Mouse (Mus musculus): ENCODE results near the gene Rpl35a. TPM values are rescaled to one million over a fixed set of nuclear protein-coding genes. Genes with fewer than 3 reads are reported as not detected.

The Rpl35a gene
- polyA plus RNA-seq (2014; fragmentation: Nextera tagmentation; extraction: Ambion mirVana): 477 and 558 TPM in 2 replicates

DNA sequence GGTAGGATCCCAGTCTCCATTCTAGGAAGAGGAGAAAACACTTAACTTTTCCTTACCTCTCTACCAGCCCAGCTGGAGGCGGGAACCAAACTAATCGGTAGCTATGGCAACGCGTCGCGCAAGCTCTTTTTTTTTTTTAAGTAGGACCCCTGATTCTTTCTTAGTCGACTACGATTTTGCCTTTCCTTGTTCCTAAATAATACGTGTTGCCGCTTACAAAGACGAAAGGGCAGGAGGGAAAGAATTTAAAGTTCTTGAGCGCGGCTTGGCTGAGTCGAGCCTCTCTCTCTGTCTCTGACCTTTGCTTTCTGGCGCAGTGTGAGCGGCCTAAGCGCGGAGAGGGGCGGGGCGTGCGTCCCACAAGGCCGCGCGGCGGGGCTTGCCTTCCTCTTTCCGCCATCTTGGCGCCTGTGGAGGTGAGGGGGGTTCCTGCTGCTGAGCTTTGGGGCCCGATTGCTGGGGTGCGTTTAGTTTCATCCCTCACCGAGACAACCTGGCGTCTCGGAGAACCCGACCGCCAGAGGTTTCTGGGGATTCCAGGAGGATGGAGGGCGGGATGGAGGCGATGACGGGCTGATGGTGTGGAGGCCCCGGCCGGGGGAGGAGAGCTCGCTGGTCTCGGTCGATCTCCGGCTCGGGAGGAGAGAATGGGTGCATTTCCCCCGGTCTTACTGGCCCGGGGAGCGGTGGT is at the start of gene Rpl35a, which contains the start of gene Iqcg:
Gene Rpl35a, plus strand, starts transcription at position 359 of the 691 bp plus-strand sequence.
Gene Iqcg, minus strand, starts transcription at position 124 of the 691 bp plus-strand sequence.
- ATAC-seq (ENCODE audit: low FRiP score, low TSS enrichment): peak; percentile 95
- under 1% methylated on average over 47 of the region's 47 CpGs for WGBS

DNA sequence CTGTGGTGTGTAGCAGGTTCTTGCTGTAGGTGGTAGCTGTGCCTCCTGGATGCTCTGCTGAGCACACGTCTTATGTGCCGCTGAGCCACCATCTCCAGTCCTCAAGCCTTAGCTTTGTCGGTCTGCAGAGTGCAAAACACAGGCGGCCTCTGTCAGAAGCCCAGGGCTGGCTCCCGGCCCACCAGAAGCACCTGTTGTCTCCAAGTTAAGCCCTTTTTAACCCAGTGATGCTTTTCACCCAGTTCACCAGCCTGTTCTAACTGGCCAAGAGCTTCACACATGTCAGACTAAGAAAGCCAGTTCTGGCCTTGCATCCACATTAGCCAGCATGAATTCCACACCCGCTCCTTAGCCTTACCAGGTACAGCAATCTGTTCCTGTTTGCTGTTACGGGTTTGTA is 49.4 kb upstream of the Rpl35a start:
- no peaks in the 10 kb centered on the region for H3K27me3 ChIP-seq (ENCODE audit: control insufficient read depth, insufficient read depth, low read length)
- H3K4me3 ChIP-seq (replicated peaks; ENCODE audit: low read depth, low read length): no peak overlapping the region
- DNase-seq (no peak), ATAC-seq (ENCODE audit: low FRiP score, low TSS enrichment) (no peak)
- H3K4me1 ChIP-seq (ENCODE audit: control insufficient read depth, insufficient read depth, low read length): no peaks in the 10 kb centered on the region
- H3K27ac ChIP-seq (replicated peaks; ENCODE audit: low read depth, low read length): no peak overlapping the region
- H3K9ac ChIP-seq (replicated peaks; ENCODE audit: low read length): no peak overlapping the region
- 86% methylated on average over 7 of the region's 7 CpGs for WGBS
- H3K9me3 ChIP-seq (ENCODE audit: control insufficient read depth, low read length): no peaks in the 10 kb centered on the region
- peaks cover 76% of the 10 kb centered on the region for H3K36me3 ChIP-seq (ENCODE audit: control insufficient read depth, insufficient read depth, low read length)
- no peak overlapping the region for H3K4me2 ChIP-seq (ENCODE audit: low read length)

More for the DNA sequence above, at the start of gene Rpl35a, which contains the start of gene Iqcg:
- Histone ChIP-seq H3K9ac (replicated peaks; ENCODE audit: low read length) (peak within 1 kb of the TSS; percentile 71), H3K27ac (replicated peaks; ENCODE audit: low read depth, low read length) (peak within 1 kb of the TSS; percentile 85), H3K4me1 (ENCODE audit: control insufficient read depth, insufficient read depth, low read length) (peaks cover 9% of the 10 kb centered on the region; the same call in 1 of the 2 replicates), H3K4me2 (ENCODE audit: low read length) (peak within 1 kb of the TSS; percentile 88), H3K36me3 (ENCODE audit: control insufficient read depth, insufficient read depth, low read length) (peaks cover 35% of the 10 kb centered on the region), H3K27me3 (ENCODE audit: control insufficient read depth, insufficient read depth, low read length) (no peaks in the 10 kb centered on the region), H3K4me3 (replicated peaks; ENCODE audit: low read depth, low read length) (peak within 1 kb of the TSS; percentile 95), H3K9me3 (ENCODE audit: control insufficient read depth, low read length) (no peaks in the 10 kb centered on the region)
- DNase-seq: peak; percentile 96

DNA sequence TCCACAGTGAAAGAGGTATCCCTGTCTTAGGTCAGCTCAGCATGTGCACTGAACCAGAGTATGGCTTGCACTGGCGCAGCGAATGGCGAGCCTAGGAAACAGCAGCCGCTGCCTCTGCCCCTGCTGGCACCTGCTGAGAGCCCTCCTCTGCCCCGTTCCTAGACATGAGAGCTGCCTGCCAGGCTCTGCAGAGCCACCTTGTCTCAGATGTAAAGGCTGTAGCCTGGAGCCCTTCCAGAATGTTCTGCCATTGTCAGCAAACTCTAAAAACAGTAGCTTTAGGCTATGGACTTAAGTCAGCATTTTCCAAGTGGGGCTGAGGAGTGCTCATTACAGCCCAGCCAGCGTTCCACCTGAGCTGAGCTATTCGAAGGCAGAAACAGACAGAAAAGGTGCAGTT is 48.8 kb upstream of the Rpl35a start:
- WGBS: 76% methylated on average over 7 of the region's 7 CpGs
- H3K4me3 ChIP-seq (replicated peaks; ENCODE audit: low read depth, low read length): no peak overlapping the region
- H3K9me3 ChIP-seq (ENCODE audit: control insufficient read depth, low read length): no peaks in the 10 kb centered on the region
- ATAC-seq (ENCODE audit: low FRiP score, low TSS enrichment) (no peak), DNase-seq (no peak)
- no peak overlapping the region for H3K9ac ChIP-seq (replicated peaks; ENCODE audit: low read length)
- H3K27me3 ChIP-seq (ENCODE audit: control insufficient read depth, insufficient read depth, low read length): no peaks in the 10 kb centered on the region
- peaks cover 81% of the 10 kb centered on the region for H3K36me3 ChIP-seq (ENCODE audit: control insufficient read depth, insufficient read depth, low read length)
- H3K27ac ChIP-seq (replicated peaks; ENCODE audit: low read depth, low read length): no peak overlapping the region
- no peak overlapping the region for H3K4me2 ChIP-seq (ENCODE audit: low read length)
- no peaks in the 10 kb centered on the region for H3K4me1 ChIP-seq (ENCODE audit: control insufficient read depth, insufficient read depth, low read length)

DNA sequence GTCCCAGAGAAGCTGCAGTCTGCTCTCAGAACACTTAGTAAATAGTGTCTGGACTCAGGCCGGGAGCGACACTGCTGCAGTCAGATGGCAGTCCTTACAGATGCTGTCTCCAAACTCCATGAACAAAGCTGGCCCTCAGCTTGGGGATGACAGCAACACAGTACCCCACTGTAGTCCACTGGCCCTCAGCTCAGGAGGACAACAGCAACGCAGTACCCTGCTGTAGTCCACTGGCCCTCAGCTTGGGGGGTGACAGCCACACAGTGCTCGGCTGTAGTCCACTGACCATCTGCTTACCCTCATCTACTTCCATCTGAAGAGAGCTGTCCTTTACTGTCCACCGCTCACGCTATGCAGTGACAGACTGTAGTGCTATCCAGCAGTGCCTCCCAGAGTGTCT is 46.1 kb upstream of the Rpl35a start:
- no peaks in the 10 kb centered on the region for H3K9me3 ChIP-seq (ENCODE audit: control insufficient read depth, low read length)
- H3K9ac ChIP-seq (replicated peaks; ENCODE audit: low read length): no peak overlapping the region
- DNase-seq: no peak
- no peaks in the 10 kb centered on the region for H3K4me1 ChIP-seq (ENCODE audit: control insufficient read depth, insufficient read depth, low read length)
- H3K4me3 ChIP-seq (replicated peaks; ENCODE audit: low read depth, low read length): no peak overlapping the region
- H3K36me3 ChIP-seq (ENCODE audit: control insufficient read depth, insufficient read depth, low read length): peaks cover 91% of the 10 kb centered on the region
- H3K27me3 ChIP-seq (ENCODE audit: control insufficient read depth, insufficient read depth, low read length): no peaks in the 10 kb centered on the region
- no peak for ATAC-seq (ENCODE audit: low FRiP score, low TSS enrichment)
- no peak overlapping the region for H3K27ac ChIP-seq (replicated peaks; ENCODE audit: low read depth, low read length)
- H3K4me2 ChIP-seq (ENCODE audit: low read length): no peak overlapping the region
- WGBS: 97% methylated on average over 6 of the region's 6 CpGs

DNA sequence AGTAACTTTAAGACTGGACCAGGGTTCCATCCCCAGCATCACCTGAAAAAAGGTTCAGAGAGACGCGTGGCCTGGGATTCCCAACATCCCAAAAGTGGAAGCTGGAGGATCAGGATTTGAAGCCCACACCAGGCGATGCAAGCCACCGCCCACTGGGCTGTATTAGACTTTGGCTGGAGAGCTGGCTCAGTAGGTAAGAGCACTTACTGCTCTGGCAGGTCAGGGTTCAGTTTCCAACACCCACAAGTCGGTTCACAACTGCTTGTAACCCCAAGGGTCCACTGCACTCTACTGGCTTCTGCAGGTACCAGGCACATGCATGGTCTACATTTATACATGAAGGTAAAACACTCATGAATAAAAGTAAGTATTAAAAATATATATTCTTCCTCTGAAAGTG is 42.5 kb upstream of the Rpl35a start:
- H3K9ac ChIP-seq (replicated peaks; ENCODE audit: low read length): no peak overlapping the region
- H3K4me1 ChIP-seq (ENCODE audit: control insufficient read depth, insufficient read depth, low read length): no peaks in the 10 kb centered on the region
- H3K27ac ChIP-seq (replicated peaks; ENCODE audit: low read depth, low read length): no peak overlapping the region
- H3K9me3 ChIP-seq (ENCODE audit: control insufficient read depth, low read length): no peaks in the 10 kb centered on the region
- H3K4me3 ChIP-seq (replicated peaks; ENCODE audit: low read depth, low read length): no peak overlapping the region
- H3K36me3 ChIP-seq (ENCODE audit: control insufficient read depth, insufficient read depth, low read length): peaks cover 73% of the 10 kb centered on the region
- no peaks in the 10 kb centered on the region for H3K27me3 ChIP-seq (ENCODE audit: control insufficient read depth, insufficient read depth, low read length)
- H3K4me2 ChIP-seq (ENCODE audit: low read length): no peak overlapping the region
- ATAC-seq (ENCODE audit: low FRiP score, low TSS enrichment): no peak
- 95% methylated on average over 5 of the region's 5 CpGs for WGBS
- no peak for DNase-seq

DNA sequence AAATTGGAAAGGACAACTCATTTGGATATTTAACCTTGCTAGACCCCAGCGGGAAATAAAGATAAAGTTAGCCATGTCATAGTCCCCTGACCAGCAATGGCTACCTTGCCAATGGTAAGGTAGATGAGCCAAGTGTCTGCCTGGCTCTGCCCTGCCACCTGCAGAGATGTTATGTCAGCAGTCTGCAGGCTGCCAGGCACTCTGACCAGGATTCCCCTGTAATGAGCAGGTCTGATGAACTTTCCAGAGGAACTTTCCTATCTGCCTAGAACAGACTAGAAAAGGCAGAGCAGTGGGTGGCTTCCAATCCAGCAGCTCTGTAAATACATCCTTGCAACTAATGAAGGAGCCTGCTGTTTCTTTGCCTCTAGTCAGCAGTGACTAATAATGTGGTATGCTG is 41.3 kb upstream of the Rpl35a start:
- peaks cover 61% of the 10 kb centered on the region for H3K36me3 ChIP-seq (ENCODE audit: control insufficient read depth, insufficient read depth, low read length)
- 100% methylated on average over 1 of the region's 1 CpGs for WGBS

DNA sequence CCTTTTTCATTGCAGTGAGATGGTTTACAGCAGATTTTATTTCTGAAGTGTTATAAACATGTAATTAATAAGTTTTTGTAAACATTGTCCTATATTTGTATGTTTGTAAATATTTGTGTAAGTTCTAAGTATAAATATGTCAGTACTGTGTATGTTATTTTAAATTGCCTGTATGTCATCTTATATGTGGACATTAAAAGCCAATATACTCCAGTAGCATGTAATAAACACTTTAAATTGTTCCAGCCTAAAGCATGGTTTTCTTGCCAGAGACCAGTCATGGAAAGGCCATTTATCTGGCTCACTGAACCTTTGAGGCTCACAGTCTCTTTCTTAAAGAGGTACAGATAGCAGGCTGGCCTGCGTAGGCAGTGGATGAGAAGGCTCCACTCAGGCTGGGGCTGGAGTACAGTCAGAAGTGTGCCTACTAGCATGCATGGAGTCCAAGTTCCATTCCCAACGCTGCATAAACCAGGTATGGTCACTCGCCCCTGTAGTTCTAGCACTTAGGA is 40.8 kb upstream of the Rpl35a start:
- 98% methylated on average over 3 of the region's 3 CpGs for WGBS
- H3K27me3 ChIP-seq (ENCODE audit: control insufficient read depth, insufficient read depth, low read length): no peaks in the 10 kb centered on the region
- no peak overlapping the region for H3K4me3 ChIP-seq (replicated peaks; ENCODE audit: low read depth, low read length)
- no peak overlapping the region for H3K9ac ChIP-seq (replicated peaks; ENCODE audit: low read length)
- H3K36me3 ChIP-seq (ENCODE audit: control insufficient read depth, insufficient read depth, low read length): peaks cover 56% of the 10 kb centered on the region
- no peaks in the 10 kb centered on the region for H3K4me1 ChIP-seq (ENCODE audit: control insufficient read depth, insufficient read depth, low read length)
- ATAC-seq (ENCODE audit: low FRiP score, low TSS enrichment): no peak
- no peak overlapping the region for H3K4me2 ChIP-seq (ENCODE audit: low read length)
- H3K27ac ChIP-seq (replicated peaks; ENCODE audit: low read depth, low read length): no peak overlapping the region
- no peak for DNase-seq
- no peaks in the 10 kb centered on the region for H3K9me3 ChIP-seq (ENCODE audit: control insufficient read depth, low read length)

More for the DNA sequence above, 41.3 kb upstream of the Rpl35a start:
- ATAC-seq (ENCODE audit: low FRiP score, low TSS enrichment): no peak
- H3K9me3 ChIP-seq (ENCODE audit: control insufficient read depth, low read length): no peaks in the 10 kb centered on the region
- no peaks in the 10 kb centered on the region for H3K4me1 ChIP-seq (ENCODE audit: control insufficient read depth, insufficient read depth, low read length)
- H3K4me2 ChIP-seq (ENCODE audit: low read length): no peak overlapping the region
- H3K27me3 ChIP-seq (ENCODE audit: control insufficient read depth, insufficient read depth, low read length): no peaks in the 10 kb centered on the region
- H3K27ac ChIP-seq (replicated peaks; ENCODE audit: low read depth, low read length): no peak overlapping the region
- no peak overlapping the region for H3K9ac ChIP-seq (replicated peaks; ENCODE audit: low read length)
- no peak overlapping the region for H3K4me3 ChIP-seq (replicated peaks; ENCODE audit: low read depth, low read length)
- no peak for DNase-seq

DNA sequence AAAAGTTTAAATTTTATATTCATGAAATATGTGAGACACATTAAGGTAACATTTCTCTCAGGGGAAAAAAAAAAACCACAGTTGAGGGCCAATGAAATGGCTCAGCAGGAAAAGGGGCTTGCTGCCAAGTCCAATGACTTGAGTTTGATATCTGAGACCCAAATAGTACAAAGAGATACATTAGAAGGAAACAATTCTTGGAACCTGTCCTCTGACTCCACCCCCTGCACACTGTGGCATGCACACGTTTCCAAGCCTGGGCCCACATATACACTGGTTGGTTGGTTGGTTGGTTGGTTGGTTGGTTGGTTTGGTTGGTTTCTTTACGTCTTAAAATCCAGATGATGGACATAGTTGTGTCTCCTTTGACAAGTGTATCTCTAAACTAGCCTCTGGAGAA is 40.3 kb upstream of the Rpl35a start:
- 89% methylated on average over 2 of the region's 2 CpGs for WGBS
- Histone ChIP-seq H3K4me3 (replicated peaks; ENCODE audit: low read depth, low read length) (no peak overlapping the region), H3K27me3 (ENCODE audit: control insufficient read depth, insufficient read depth, low read length) (no peaks in the 10 kb centered on the region), H3K36me3 (ENCODE audit: control insufficient read depth, insufficient read depth, low read length) (peaks cover 51% of the 10 kb centered on the region), H3K27ac (replicated peaks; ENCODE audit: low read depth, low read length) (no peak overlapping the region), H3K4me1 (ENCODE audit: control insufficient read depth, insufficient read depth, low read length) (no peaks in the 10 kb centered on the region), H3K4me2 (ENCODE audit: low read length) (no peak overlapping the region), H3K9ac (replicated peaks; ENCODE audit: low read length) (no peak overlapping the region), H3K9me3 (ENCODE audit: control insufficient read depth, low read length) (no peaks in the 10 kb centered on the region)
- no peak for DNase-seq
- ATAC-seq (ENCODE audit: low FRiP score, low TSS enrichment): no peak
